ENCODE assay signal across 13 mouse cellular contexts in genomic region chr15:98025611-98026010, GRCm38 (mm10). TPM values are rescaled to one million over a fixed set of nuclear protein-coding genes. Genes with fewer than 3 reads are reported as not detected.
DNase-seq lines count a peak whose midpoint lies in the region; ATAC-seq and TF ChIP-seq lines count a peak whose summit lies in the region.
"Had no signal": no experiment of that assay in that cellular context is flagged by ENCODE, and none has a peak within 500 bp of the region (broad histone marks: within the 10 kb centered on the region; RNA-seq: fewer than 3 reads in every experiment).

No protein-coding gene starts in this region.

- H3K4me3 ChIP-seq in forebrain, embryonic 10.5 days: no peak overlapping the region
- no peak overlapping the region for H3K4me3 ChIP-seq in forebrain, embryonic 12.5 days (replicated peaks)
- H3K4me3 ChIP-seq in hindbrain, postnatal 0 days (ENCODE audit: low read length): no peak overlapping the region
- H3K4me3 ChIP-seq in hindbrain, embryonic 13.5 days: no peak overlapping the region
- H3K4me3 ChIP-seq in testis, adult 2 months (ENCODE audit: control insufficient read depth, low read depth, low read length): peak overlapping the region; percentile 14; the same call in 1 of the 2 replicates
- H3K4me3 ChIP-seq: liver, embryonic 15.5 days had no signal

- 0 out of 2 replicates have a peak overlapping the region, but pooled peaks have one; percentile 12 for H3K27ac ChIP-seq in forebrain, embryonic 10.5 days
- H3K27ac ChIP-seq in forebrain, embryonic 12.5 days: no peak overlapping the region; the same call in 1 of the 2 replicates
- H3K27ac ChIP-seq in hindbrain, postnatal 0 days: no peak overlapping the region
- no peak overlapping the region; the same call in 1 of the 2 replicates for H3K27ac ChIP-seq in hindbrain, embryonic 13.5 days
- no peak overlapping the region for H3K27ac ChIP-seq in testis, adult 2 months (ENCODE audit: control insufficient read depth, insufficient read depth, low read depth, low read length)
- H3K27ac ChIP-seq: liver, embryonic 15.5 days; stomach, postnatal 0 days had no signal

- no peaks in the 10 kb centered on the region for H3K36me3 ChIP-seq in forebrain, embryonic 10.5 days (replicated peaks)
- H3K36me3 ChIP-seq in forebrain, embryonic 12.5 days (replicated peaks): no peaks in the 10 kb centered on the region
- no peaks in the 10 kb centered on the region for H3K36me3 ChIP-seq in hindbrain, postnatal 0 days (ENCODE audit: insufficient read depth, low read length)
- no peaks in the 10 kb centered on the region for H3K36me3 ChIP-seq in hindbrain, embryonic 13.5 days
- H3K36me3 ChIP-seq in testis, adult 2 months (ENCODE audit: control insufficient read depth, insufficient read depth, low read length): no peaks in the 10 kb centered on the region
- H3K36me3 ChIP-seq: G1E; liver, embryonic 15.5 days had no signal

- peaks cover 6% of the 10 kb centered on the region; the same call in 1 of the 2 replicates for H3K27me3 ChIP-seq in forebrain, embryonic 10.5 days (ENCODE audit: poor library complexity, severe bottlenecking)
- H3K27me3 ChIP-seq in forebrain, embryonic 12.5 days: no peaks in the 10 kb centered on the region
- no peaks in the 10 kb centered on the region for H3K27me3 ChIP-seq in hindbrain, postnatal 0 days (ENCODE audit: insufficient read depth, low read length)
- H3K27me3 ChIP-seq in hindbrain, embryonic 13.5 days: 0 out of 2 replicates have a peak, but pooled peaks cover 2% of the 10 kb centered on the region
- H3K27me3 ChIP-seq in testis, adult 2 months (ENCODE audit: control insufficient read depth, insufficient read depth, low read length): no peaks in the 10 kb centered on the region

- TF ChIP-seq CTCF in hindbrain, postnatal 0 days (IDR thresholded peaks at IDR 0.05; ENCODE audit: low read depth): no peak
- TF ChIP-seq CTCF in testis, adult 2 months (IDR thresholded peaks at IDR 0.05; ENCODE audit: control insufficient read depth, insufficient read depth, insufficient replicate concordance, low read depth, low read length): no peak

- H3K4me1 ChIP-seq in forebrain, embryonic 10.5 days: peaks cover 61% of the 10 kb centered on the region
- H3K4me1 ChIP-seq in forebrain, embryonic 12.5 days: peaks cover 36% of the 10 kb centered on the region
- no peaks in the 10 kb centered on the region for H3K4me1 ChIP-seq in hindbrain, postnatal 0 days (ENCODE audit: insufficient read depth, low read length)
- H3K4me1 ChIP-seq in hindbrain, embryonic 13.5 days (replicated peaks): peaks cover 36% of the 10 kb centered on the region
- no peaks in the 10 kb centered on the region; the same call in 1 of the 2 replicates for H3K4me1 ChIP-seq in testis, adult 2 months (ENCODE audit: control insufficient read depth, insufficient read depth, low read length)
- H3K4me1 ChIP-seq: liver, embryonic 15.5 days had no signal

- TF ChIP-seq POLR2A in testis, adult 2 months (IDR thresholded peaks at IDR 0.05; ENCODE audit: control insufficient read depth, low read depth, low read length): no peak

- ATAC-seq in forebrain, embryonic 12.5 days (ENCODE audit: low FRiP score): no peak
- no peak for ATAC-seq in hindbrain, postnatal 0 days
- no peak for ATAC-seq in hindbrain, embryonic 13.5 days (ENCODE audit: low FRiP score)
- ATAC-seq: inflammation-experienced regulatory T-cells, adult 6 months had no signal

- 52% methylated on average over 4 of the region's 4 CpGs for WGBS in forebrain, embryonic 10.5 days
- 36% methylated on average over 4 of the region's 4 CpGs for WGBS in forebrain, embryonic 12.5 days
- 33% methylated on average over 4 of the region's 4 CpGs for WGBS in hindbrain, postnatal 0 days
- WGBS in hindbrain, embryonic 13.5 days: 36% methylated on average over 4 of the region's 4 CpGs

- no peak overlapping the region for H3K9ac ChIP-seq in forebrain, embryonic 12.5 days
- no peak overlapping the region for H3K9ac ChIP-seq in hindbrain, postnatal 0 days (replicated peaks; ENCODE audit: low read length)
- no peak overlapping the region for H3K9ac ChIP-seq in hindbrain, embryonic 13.5 days
- H3K9ac ChIP-seq: liver, embryonic 15.5 days had no signal

- H3K4me2 ChIP-seq in forebrain, embryonic 12.5 days: no peak overlapping the region
- H3K4me2 ChIP-seq in hindbrain, postnatal 0 days (ENCODE audit: low read depth, low read length): no peak overlapping the region
- H3K4me2 ChIP-seq in hindbrain, embryonic 13.5 days: no peak overlapping the region
- H3K4me2 ChIP-seq: liver, embryonic 15.5 days had no signal

- DNase-seq in forebrain, embryonic 10.5 days (ENCODE audit: extremely low spot score, low spot score): no peak
- DNase-seq in hindbrain, postnatal 0 days (ENCODE audit: low spot score): peak; percentile 54
- DNase-seq in testis, postnatal 14 days (ENCODE audit: low spot score): no peak
- no peak for DNase-seq in left cerebral cortex, postnatal 4 days
- DNase-seq in left cerebral cortex, adult 11 months (ENCODE audit: low spot score): no peak

- no peaks in the 10 kb centered on the region for H3K9me3 ChIP-seq in forebrain, embryonic 10.5 days
- no peaks in the 10 kb centered on the region for H3K9me3 ChIP-seq in forebrain, embryonic 12.5 days
- H3K9me3 ChIP-seq in hindbrain, postnatal 0 days (ENCODE audit: low read length): no peaks in the 10 kb centered on the region
- H3K9me3 ChIP-seq in hindbrain, embryonic 13.5 days: no peaks in the 10 kb centered on the region
- H3K9me3 ChIP-seq: G1E; liver, embryonic 15.5 days had no signal

- intact Hi-C loops in left cerebral cortex, postnatal 4 days (cut with DNase I): no loop called here

RNA-seq across cellular contexts. Expression of gene Col2a1, which starts 21.1 kb away (rescaled TPM):
- polyA plus RNA-seq in forebrain, embryonic 10.5 days (2016; fragmentation: Nextera tagmentation; extraction: Ambion mirVana): 183 and 190 TPM in 2 replicates
- polyA plus RNA-seq in forebrain, embryonic 12.5 days (2016; fragmentation: Nextera tagmentation; extraction: Ambion mirVana): 112 and 122 TPM in 2 replicates
- total RNA-seq in hindbrain, postnatal 0 days (2014; rRNA removed): 19.3 and 28.9 TPM in 2 replicates
- polyA plus RNA-seq in hindbrain, postnatal 0 days (2015; fragmentation: Nextera tagmentation; extraction: Ambion mirVana): 7.4 and 8.1 TPM in 2 replicates
- polyA plus RNA-seq in hindbrain, embryonic 13.5 days (2015; fragmentation: Nextera tagmentation; extraction: Ambion mirVana): 53.5 and 69.4 TPM in 2 replicates
- 13.5 and 14.6 TPM in 2 replicates for polyA plus RNA-seq in testis, adult 2 months (2012; rRNA removed)
- 1 to 10 TPM; 2.5 to 5.4 TPM for total RNA-seq in left cerebral cortex, postnatal 4 days (2021)
- total RNA-seq: megakaryocyte, adult 5-6 weeks had no signal
- polyA plus RNA-seq: G1E; inflammation-experienced regulatory T-cells, adult 6 months had no signal
